Mouse (Mus musculus) erythroblast, embryonic 14.5 days (primary cell): ENCODE data around the gene Erich3. TPM values are rescaled to one million over a fixed set of nuclear protein-coding genes. Genes with fewer than 3 reads are reported as not detected.
"Not testable (repeated sequence)": the region's sequence is repeated elsewhere in the genome, so short reads cannot be mapped to it uniquely, and the experiment has no call there.

Experiments used
- H3K27me3 ChIP-seq: 2 replicates; pipeline ENCODE4 v1.6.1; 2012; ENCODE audit warnings: inconsistent platforms; ENCODE audit not compliant: control insufficient read depth
- H3K36me3 ChIP-seq: 2 replicates; pipeline ENCODE4 v1.6.1; 2012; ENCODE audit warnings: mild to moderate bottlenecking, inconsistent platforms; ENCODE audit not compliant: control insufficient read depth
- H3K4me1 ChIP-seq: 2 replicates; pipeline ENCODE4 v1.6.1; 2012; ENCODE audit warnings: inconsistent platforms; ENCODE audit not compliant: control insufficient read depth
- H3K4me3 ChIP-seq: replicated peaks from 2 replicates; pipeline ENCODE3; 2012; ENCODE audit warnings: moderate library complexity, mild to moderate bottlenecking, inconsistent platforms
- H3K9me3 ChIP-seq: 2 replicates; pipeline ENCODE4 v1.6.1; 2012; ENCODE audit warnings: low read length, inconsistent platforms, mixed read lengths; ENCODE audit not compliant: control insufficient read depth
- GATA1 ChIP-seq: IDR thresholded peaks from 2 replicates; pipeline ENCODE4 v1.6.1; 2012; ENCODE audit warnings: low read length, inconsistent platforms, mixed read lengths
- TAL1 ChIP-seq: IDR thresholded peaks from 3 replicates; pipeline ENCODE4 v1.6.1; 2012; ENCODE audit warnings: low read length, inconsistent platforms, mixed read lengths
- polyA plus RNA-seq: library from polyadenylated mRNA; stranded (reverse); fragments of >175 nt; gene quantifications from 2 replicates; pipeline ENCODE4 v1.2.3, GENCODE M21; 2012

Gene Erich3
- polyA plus RNA-seq = not detected in 2 replicates

- Histone ChIP-seq H3K9me3 (peaks cover 10% of the 10 kb centered on the region; the same call in 1 of the 2 replicates), H3K4me1 (no peaks in the 10 kb centered on the region), H3K4me3 (no peak within 1 kb of the TSS), H3K27me3 (peaks cover 31% of the 10 kb centered on the region), H3K36me3 (no peaks in the 10 kb centered on the region)
- no peak for TF ChIP-seq GATA1
- no peak for TF ChIP-seq TAL1
Measured at GRCm38 (mm10) chr3:154663545-154663944, at the start of gene Erich3. TSS of gene Erich3 (plus strand) at chr3:154663859.

- no peak overlapping the region for H3K4me3 ChIP-seq
- no peaks in the 10 kb centered on the region for H3K9me3 ChIP-seq
- no peaks in the 10 kb centered on the region for H3K4me1 ChIP-seq
- no peaks in the 10 kb centered on the region for H3K27me3 ChIP-seq
- peaks cover 38% of the 10 kb centered on the region for H3K36me3 ChIP-seq
- TF ChIP-seq TAL1 (no peak), GATA1 (no peak)
Measured at GRCm38 (mm10) chr3:154614771-154615170, 48.9 kb upstream of the Erich3 start.

- TF ChIP-seq TAL1 (no peak), GATA1 (no peak)
- no peaks in the 10 kb centered on the region for H3K27me3 ChIP-seq
- no peak overlapping the region for H3K4me3 ChIP-seq
- H3K36me3 ChIP-seq = peaks cover 39% of the 10 kb centered on the region
- no peaks in the 10 kb centered on the region for H3K4me1 ChIP-seq
- no peaks in the 10 kb centered on the region for H3K9me3 ChIP-seq
Measured at GRCm38 (mm10) chr3:154615304-154615703, 48.4 kb upstream of the Erich3 start.

- H3K27me3 ChIP-seq = no peaks in the 10 kb centered on the region
- no peak overlapping the region for H3K4me3 ChIP-seq
- no peaks in the 10 kb centered on the region for H3K9me3 ChIP-seq
- no peaks in the 10 kb centered on the region for H3K4me1 ChIP-seq
- H3K36me3 ChIP-seq = peaks cover 39% of the 10 kb centered on the region
- TF ChIP-seq TAL1 = no peak
- no peak for TF ChIP-seq GATA1
Measured at GRCm38 (mm10) chr3:154616106-154616505, 47.6 kb upstream of the Erich3 start.

GRCm38 (mm10) chr3:154628284-154628683 lies 35.4 kb upstream of the Erich3 start:
- TF ChIP-seq TAL1 = no peak
- TF ChIP-seq GATA1 = no peak
- Histone ChIP-seq H3K4me1 (peaks cover 8% of the 10 kb centered on the region), H3K27me3 (no peaks in the 10 kb centered on the region), H3K9me3 (peaks cover 5% of the 10 kb centered on the region), H3K36me3 (peaks cover 2% of the 10 kb centered on the region; the same call in 1 of the 2 replicates), H3K4me3 (no peak overlapping the region)

- not testable (repeated sequence) for H3K36me3 ChIP-seq, H3K9me3 ChIP-seq, H3K4me3 ChIP-seq, H3K27me3 ChIP-seq, H3K4me1 ChIP-seq
Measured at GRCm38 (mm10) chr3:154631281-154631680, 32.4 kb upstream of the Erich3 start.

- H3K9me3 ChIP-seq = peaks cover 4% of the 10 kb centered on the region
- no peak for TF ChIP-seq GATA1
- no peak for TF ChIP-seq TAL1
- H3K27me3 ChIP-seq = no peaks in the 10 kb centered on the region
- no peaks in the 10 kb centered on the region for H3K36me3 ChIP-seq
- H3K4me3 ChIP-seq = no peak overlapping the region
- peaks cover 6% of the 10 kb centered on the region for H3K4me1 ChIP-seq
Measured at GRCm38 (mm10) chr3:154633091-154633490, 30.6 kb upstream of the Erich3 start.

GRCm38 (mm10) chr3:154646638-154647442 lies 16.8 kb upstream of the Erich3 start:
- Histone ChIP-seq H3K27me3 (no peaks in the 10 kb centered on the region), H3K4me3 (no peak overlapping the region), H3K9me3 (no peaks in the 10 kb centered on the region), H3K4me1 (no peaks in the 10 kb centered on the region), H3K36me3 (no peaks in the 10 kb centered on the region)
- no peak for TF ChIP-seq TAL1
- TF ChIP-seq GATA1 = no peak

GRCm38 (mm10) chr3:154647443-154647780 lies 16.2 kb upstream of the Erich3 start:
- TF ChIP-seq TAL1 (no peak), GATA1 (no peak)
- no peaks in the 10 kb centered on the region for H3K4me1 ChIP-seq
- no peaks in the 10 kb centered on the region for H3K27me3 ChIP-seq
- no peaks in the 10 kb centered on the region for H3K9me3 ChIP-seq
- H3K4me3 ChIP-seq = no peak overlapping the region
- no peaks in the 10 kb centered on the region for H3K36me3 ChIP-seq
